Mouse (Mus musculus) megakaryocyte, embryonic 14.5 days (primary cell): ENCODE measurements at regions not wholly inside any gene's neighbourhood (a gene's known extent, or its start where the extent isn't known, plus 50 kb on each side); places are given as distances from the start of the nearest gene placed in this dataset.

ENCODE experiments used
- FLI1 ChIP-seq: IDR thresholded peaks from 2 replicates; pipeline ENCODE4 v1.6.1; 2012; ENCODE audit warnings: low read length, inconsistent platforms, mixed read lengths
- GATA1 ChIP-seq: IDR thresholded peaks from 3 replicates; pipeline ENCODE4 v1.6.1; 2012; ENCODE audit warnings: mixed read lengths, low read length, inconsistent platforms, borderline replicate concordance

DNA sequence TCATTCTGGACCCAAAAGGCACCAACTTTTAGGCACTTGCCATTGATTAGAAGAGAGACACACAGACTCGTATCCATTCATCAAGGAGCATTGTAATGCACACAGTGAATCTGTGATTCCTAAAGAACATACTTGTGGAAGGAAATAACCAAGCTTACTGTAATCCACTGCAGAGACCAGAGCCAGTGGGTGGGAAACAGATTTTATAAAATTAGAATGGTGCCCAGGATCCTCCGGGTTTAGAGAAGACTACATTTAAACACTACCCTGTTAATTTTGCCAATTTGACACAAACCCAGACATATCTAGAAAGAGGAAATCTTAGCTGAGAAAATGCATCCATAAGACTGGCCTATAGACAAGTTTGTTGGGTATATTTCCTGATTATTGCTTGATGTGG lies 121.1 kb downstream of the Map3k7 start:
- TF ChIP-seq GATA1 (no peak), FLI1 (no peak)
